Mouse (Mus musculus): ENCODE data around the gene Ap3b2. TPM values are rescaled to one million over a fixed set of nuclear protein-coding genes. Genes with fewer than 3 reads are reported as not detected.

Ap3b2 gene
- polyA plus RNA-seq, 1 experiment from 2014 or later, result 0.92 TPM

DNA sequence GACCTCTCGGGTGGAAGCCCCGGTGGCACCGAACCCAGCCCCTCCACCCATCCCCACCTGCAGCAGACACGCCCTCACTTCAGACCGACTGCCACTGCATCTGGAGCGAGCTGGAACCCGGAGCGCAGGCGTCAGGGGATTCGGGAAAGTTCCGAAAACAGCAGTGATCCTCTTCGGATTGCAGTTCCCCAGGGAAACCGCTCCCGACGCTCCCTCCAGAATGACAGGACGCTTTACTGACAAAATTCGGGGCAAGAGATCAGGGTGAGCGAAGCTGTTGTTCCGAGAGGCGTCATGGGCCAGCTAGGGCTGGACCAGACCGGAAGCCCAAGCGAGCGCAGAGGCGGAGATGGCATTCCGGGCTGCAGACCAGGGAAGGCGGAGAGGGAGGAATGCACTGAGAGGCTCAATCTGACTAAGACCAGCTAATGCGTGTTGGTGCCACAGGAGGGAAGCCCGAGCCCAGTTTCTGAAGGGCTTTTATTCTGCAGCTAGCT lies 38.5 kb downstream of the Ap3b2 start, which contains the start of gene Cpeb1:
TSS of gene Cpeb1 (minus strand) at position 311 of the 497 bp plus-strand sequence.
- H3K9ac ChIP-seq (ENCODE audit: low read depth, low read length), result no peak within 1 kb of the TSS
- ATAC-seq (ENCODE audit: low FRiP score, low TSS enrichment), result no peak; the same call in 1 of the 2 replicates
- H3K27me3 ChIP-seq (ENCODE audit: control insufficient read depth, insufficient read depth, low read length), result peaks cover 66% of the 10 kb centered on the region

GRCm38 (mm10) chr7:81454331-81455039 lies 39.2 kb downstream of the Ap3b2 start:
- Histone ChIP-seq H3K9me3 (ENCODE audit: control insufficient read depth, low read length) (no peaks in the 10 kb centered on the region), H3K4me2 (replicated peaks; ENCODE audit: low read depth, low read length) (peak overlapping the region; percentile 91), H3K27me3 (ENCODE audit: control insufficient read depth, insufficient read depth, low read length) (peaks cover 66% of the 10 kb centered on the region), H3K4me3 (ENCODE audit: low read length) (peak overlapping the region; percentile 47), H3K27ac (ENCODE audit: low read depth, low read length) (no peak overlapping the region), H3K4me1 (ENCODE audit: control insufficient read depth, insufficient read depth, low read length) (peaks cover 11% of the 10 kb centered on the region), H3K9ac (ENCODE audit: low read depth, low read length) (no peak overlapping the region), H3K36me3 (ENCODE audit: control insufficient read depth, insufficient read depth, low read length) (no peaks in the 10 kb centered on the region)
- peak; percentile 66; the same call in 1 of the 2 replicates for ATAC-seq (ENCODE audit: low FRiP score, low TSS enrichment)
- 2% methylated on average over 52 of the region's 87 CpGs for WGBS

More for the DNA sequence above, 38.5 kb downstream of the Ap3b2 start, which contains the start of gene Cpeb1:
- peak within 1 kb of the TSS; percentile 47 for H3K4me3 ChIP-seq (ENCODE audit: low read length)
- 1% methylated on average over 28 of the region's 28 CpGs for WGBS
- H3K4me2 ChIP-seq (replicated peaks; ENCODE audit: low read depth, low read length), result peak within 1 kb of the TSS; percentile 91
- H3K9me3 ChIP-seq (ENCODE audit: control insufficient read depth, low read length), result no peaks in the 10 kb centered on the region
- H3K27ac ChIP-seq (ENCODE audit: low read depth, low read length), result no peak within 1 kb of the TSS
- H3K4me1 ChIP-seq (ENCODE audit: control insufficient read depth, insufficient read depth, low read length), result peaks cover 11% of the 10 kb centered on the region
- no peaks in the 10 kb centered on the region for H3K36me3 ChIP-seq (ENCODE audit: control insufficient read depth, insufficient read depth, low read length)

DNA sequence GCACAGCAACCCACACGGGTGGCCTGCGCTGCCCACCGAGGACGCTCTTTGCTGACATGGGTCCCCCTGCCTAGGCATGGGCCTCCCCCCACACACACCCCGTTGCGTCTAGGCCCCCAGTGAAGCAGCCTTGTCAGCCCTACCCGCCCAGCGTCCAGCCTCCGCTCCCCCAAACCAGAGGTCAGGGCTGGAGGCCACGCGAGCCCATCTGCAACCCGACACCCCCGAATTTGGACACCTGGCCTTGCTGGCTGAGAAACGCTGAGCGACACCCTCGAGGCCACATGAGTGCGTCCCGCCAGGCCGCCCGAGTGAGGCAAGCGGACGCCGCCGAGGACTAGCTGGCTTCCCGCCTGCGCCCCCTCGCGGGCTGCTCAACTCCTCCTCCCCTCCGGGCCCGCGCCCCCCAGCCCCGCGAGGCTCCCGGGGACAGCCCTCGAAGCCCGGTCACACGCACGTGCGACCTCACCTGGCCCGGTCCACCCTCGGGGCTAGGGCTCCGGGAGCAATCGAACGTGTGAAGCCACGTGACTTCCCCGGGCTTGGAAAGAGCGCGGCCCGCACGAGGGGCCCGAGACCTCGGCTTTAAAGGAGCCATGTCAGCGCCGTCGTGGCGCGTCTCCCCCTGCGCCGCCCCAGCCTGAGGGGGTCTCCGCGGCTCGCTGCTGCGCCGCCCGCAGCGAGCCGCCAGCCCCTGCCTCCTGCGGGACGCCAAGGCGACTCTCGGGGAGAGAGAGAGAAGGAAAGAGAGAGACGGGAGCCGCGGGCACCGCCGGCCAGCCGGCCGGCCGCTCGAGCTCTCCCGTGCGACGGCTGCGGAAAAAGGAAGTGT lies 40.1 kb downstream of the Ap3b2 start:
- WGBS, result 3% methylated on average over 84 of the region's 84 CpGs
- H3K9me3 ChIP-seq (ENCODE audit: control insufficient read depth, low read length), result no peaks in the 10 kb centered on the region
- peak overlapping the region; percentile 91 for H3K4me2 ChIP-seq (replicated peaks; ENCODE audit: low read depth, low read length)
- peak; percentile 44 for ATAC-seq (ENCODE audit: low FRiP score, low TSS enrichment)
- H3K27ac ChIP-seq (ENCODE audit: low read depth, low read length), result no peak overlapping the region
- peak overlapping the region; percentile 47 for H3K4me3 ChIP-seq (ENCODE audit: low read length)
- peaks cover 11% of the 10 kb centered on the region for H3K4me1 ChIP-seq (ENCODE audit: control insufficient read depth, insufficient read depth, low read length)
- peaks cover 69% of the 10 kb centered on the region for H3K27me3 ChIP-seq (ENCODE audit: control insufficient read depth, insufficient read depth, low read length)
- H3K36me3 ChIP-seq (ENCODE audit: control insufficient read depth, insufficient read depth, low read length), result no peaks in the 10 kb centered on the region
- no peak overlapping the region for H3K9ac ChIP-seq (ENCODE audit: low read depth, low read length)

- 0 out of 2 replicates have a peak overlapping the region, but pooled peaks have one; percentile 10 for H3K4me3 ChIP-seq (ENCODE audit: low read length)
- peaks cover 67% of the 10 kb centered on the region for H3K27me3 ChIP-seq (ENCODE audit: control insufficient read depth, insufficient read depth, low read length)
- peak overlapping the region; percentile 91; the same call in 1 of the 2 replicates for H3K4me2 ChIP-seq (replicated peaks; ENCODE audit: low read depth, low read length)
- H3K4me1 ChIP-seq (ENCODE audit: control insufficient read depth, insufficient read depth, low read length), result peaks cover 11% of the 10 kb centered on the region
- ATAC-seq (ENCODE audit: low FRiP score, low TSS enrichment), result peak; percentile 24; the same call in 1 of the 2 replicates
- 2% methylated on average over 21 of the region's 21 CpGs for WGBS
- no peaks in the 10 kb centered on the region for H3K36me3 ChIP-seq (ENCODE audit: control insufficient read depth, insufficient read depth, low read length)
- H3K9ac ChIP-seq (ENCODE audit: low read depth, low read length), result no peak overlapping the region
- H3K9me3 ChIP-seq (ENCODE audit: control insufficient read depth, low read length), result no peaks in the 10 kb centered on the region
- no peak overlapping the region for H3K27ac ChIP-seq (ENCODE audit: low read depth, low read length)
Measured at GRCm38 (mm10) chr7:81452971-81453441, 40.7 kb downstream of the Ap3b2 start.

MicroRNAs within 50 kb of the gene (microRNA counts, 519-probe panel; counts per million panel counts)
- not detected for microRNA mmu-miR-1839-3p
- microRNA mmu-miR-1839-5p, result 3,145 counts per million, percentile 11 among the panel's probes with 10 or more counts

Other genes starting within 250 kb of the Ap3b2 start
- gene Rps17, start 148.7 kb downstream of the Ap3b2 start, polyA plus RNA-seq (2014; fragmentation: Nextera tagmentation; extraction: Ambion mirVana), result 1,503 and 2,103 TPM in 2 replicates
- 0.64 and 1.6 TPM in 2 replicates for gene Cpeb1, start 38.5 kb downstream of the Ap3b2 start, polyA plus RNA-seq (2014; fragmentation: Nextera tagmentation; extraction: Ambion mirVana)
- gene BC048679, start 4.4 kb upstream of the Ap3b2 start, polyA plus RNA-seq (2014; fragmentation: Nextera tagmentation; extraction: Ambion mirVana), result not detected in 2 replicates
- 0.10 TPM in 1 of 2 replicates, not detected in the other for gene Fsd2, start 73.0 kb upstream of the Ap3b2 start, polyA plus RNA-seq (2014; fragmentation: Nextera tagmentation; extraction: Ambion mirVana)
- gene Whamm, start 77.3 kb upstream of the Ap3b2 start, polyA plus RNA-seq (2014; fragmentation: Nextera tagmentation; extraction: Ambion mirVana), result 7.0 and 8.2 TPM in 2 replicates
- 13.8 and 14.5 TPM in 2 replicates for gene Homer2, start 213.6 kb upstream of the Ap3b2 start, polyA plus RNA-seq (2014; fragmentation: Nextera tagmentation; extraction: Ambion mirVana)